Mouse (Mus musculus) neutrophil, adult 5-6 weeks (primary cell): ENCODE results near the gene Ppp1r9a. TPM values are rescaled to one million over a fixed set of nuclear protein-coding genes. Genes with fewer than 3 reads are reported as not detected.

ENCODE experiments used
- ATAC-seq: fragments of 151-379, 151-347 bp; 2 replicates; pipeline ENCODE4 v1.8.0; 2017; ENCODE audit warnings: mild to moderate bottlenecking, moderate TSS enrichment; ENCODE audit not compliant: insufficient number of reproducible peaks, poor library complexity, low FRiP score, severe bottlenecking; ENCODE audit errors: extremely low read depth
- total RNA-seq: library from RNA; stranded (forward); fragments of 200-1000 nt; gene quantifications from 2 replicates; pipeline ENCODE4 v1.2.3, GENCODE M21; 2017

Gene Ppp1r9a
- total RNA-seq, 1 experiment from 2014 or later, result 4.1 TPM

GRCm38 (mm10) chr6:4948056-4948455, 45.3 kb downstream of the Ppp1r9a start:
- no peak for ATAC-seq

GRCm38 (mm10) chr6:4949701-4950100, 47.0 kb downstream of the Ppp1r9a start:
- no peak for ATAC-seq

- ATAC-seq, result no peak
These were observed 50.5 kb downstream of the Ppp1r9a start for GRCm38 (mm10) chr6:4953028-4953719.

- ATAC-seq, result no peak
These were observed 53.9 kb downstream of the Ppp1r9a start for GRCm38 (mm10) chr6:4956651-4957050.

- ATAC-seq, result no peak
These were observed 59.5 kb downstream of the Ppp1r9a start for GRCm38 (mm10) chr6:4962197-4962596.

GRCm38 (mm10) chr6:4963049-4963448, 60.3 kb downstream of the Ppp1r9a start:
- ATAC-seq, result no peak

- ATAC-seq, result no peak
These were observed 64.5 kb downstream of the Ppp1r9a start for GRCm38 (mm10) chr6:4967236-4967635.

GRCm38 (mm10) chr6:4971229-4971628, 68.5 kb downstream of the Ppp1r9a start:
- no peak for ATAC-seq

GRCm38 (mm10) chr6:4972808-4973207, 70.1 kb downstream of the Ppp1r9a start:
- ATAC-seq, result peak; percentile 23; the same call in 1 of the 2 replicates

GRCm38 (mm10) chr6:4973337-4973736, 70.6 kb downstream of the Ppp1r9a start:
- ATAC-seq, result peak; percentile 95

- peak; percentile 36 for ATAC-seq
These were observed 74.8 kb downstream of the Ppp1r9a start for GRCm38 (mm10) chr6:4977515-4977914.

GRCm38 (mm10) chr6:4978249-4978648, 75.5 kb downstream of the Ppp1r9a start:
- peak; percentile 52 for ATAC-seq

GRCm38 (mm10) chr6:4978897-4979296, 76.2 kb downstream of the Ppp1r9a start:
- no peak for ATAC-seq

- ATAC-seq, result no peak
These were observed 77.4 kb downstream of the Ppp1r9a start for GRCm38 (mm10) chr6:4980113-4980512.

- no peak for ATAC-seq
These were observed 80.0 kb downstream of the Ppp1r9a start for GRCm38 (mm10) chr6:4982686-4983162.

- no peak for ATAC-seq
These were observed 83.0 kb downstream of the Ppp1r9a start for GRCm38 (mm10) chr6:4985668-4986067.

- ATAC-seq, result no peak
These were observed 84.4 kb downstream of the Ppp1r9a start for GRCm38 (mm10) chr6:4987084-4987483.

GRCm38 (mm10) chr6:4988688-4989087, 86.0 kb downstream of the Ppp1r9a start:
- no peak for ATAC-seq

GRCm38 (mm10) chr6:4992308-4992707, 89.6 kb downstream of the Ppp1r9a start:
- ATAC-seq, result no peak

- ATAC-seq, result no peak
These were observed 91.0 kb downstream of the Ppp1r9a start for GRCm38 (mm10) chr6:4993600-4994160.
